Mouse (Mus musculus): ENCODE measurements around the gene Bpifb1.
A peak's percentile ranks its signal among the peaks of the same experiment; 100 is the strongest.
"Not testable (repeated sequence)": the region's sequence is repeated elsewhere in the genome, so short reads cannot be mapped to it uniquely, and the experiment has no call there.

Gene Bpifb1

GRCm38 (mm10) chr2:154190546-154191258 lies at the start of gene Bpifb1:
TSS of gene Bpifb1 (plus strand) at chr2:154190818.
- no peak for DNase-seq (ENCODE audit: low spot score)

DNA sequence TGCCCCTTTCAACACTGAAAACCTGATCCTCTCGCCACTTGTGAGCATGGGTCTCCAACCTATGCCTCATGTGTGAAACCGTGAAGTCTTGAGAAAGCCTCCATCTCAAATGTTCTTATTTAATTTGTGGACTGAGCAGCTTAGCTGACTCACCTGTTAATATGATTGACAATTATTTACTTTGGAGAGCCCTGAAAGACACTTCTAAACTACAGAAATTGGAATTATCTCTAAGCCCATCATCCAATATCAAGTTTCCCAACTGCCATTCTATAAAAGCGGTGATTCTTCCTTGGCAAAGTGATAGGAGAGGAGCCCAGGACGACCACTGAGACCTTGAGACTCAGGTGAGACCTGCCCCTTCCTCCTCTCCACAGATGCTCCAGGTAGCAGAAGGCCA lies 48.0 kb upstream of the Bpifb1 start, which contains the start of gene Bpifa1:
TSS of gene Bpifa1 (plus strand) at position 301 of the 400 bp plus-strand sequence.
- no peak for DNase-seq (ENCODE audit: low spot score)

- DNase-seq (ENCODE audit: low spot score): no peak
Measured at GRCm38 (mm10) chr2:154143735-154144134, 46.9 kb upstream of the Bpifb1 start.

DNA sequence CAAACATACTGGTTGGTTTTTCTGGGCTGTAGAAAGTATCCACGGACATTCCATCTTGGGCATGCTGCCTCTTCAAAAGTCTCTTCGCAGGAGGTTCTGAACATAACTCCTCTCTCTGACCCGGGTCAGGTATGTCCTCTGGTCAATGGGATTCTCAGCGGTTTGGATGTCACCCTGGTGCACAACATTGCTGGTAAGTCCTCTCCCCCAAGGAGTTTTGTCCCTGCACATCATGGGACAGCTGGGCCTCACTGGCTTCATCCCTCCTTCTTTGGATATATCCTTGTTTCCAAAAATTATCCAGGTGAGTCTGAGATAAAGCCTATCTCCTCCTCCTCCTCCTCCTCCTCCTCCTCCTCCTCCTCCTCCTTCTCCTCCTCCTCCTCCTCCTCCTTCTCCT lies 43.1 kb upstream of the Bpifb1 start:
- DNase-seq (ENCODE audit: low spot score): no peak

DNA sequence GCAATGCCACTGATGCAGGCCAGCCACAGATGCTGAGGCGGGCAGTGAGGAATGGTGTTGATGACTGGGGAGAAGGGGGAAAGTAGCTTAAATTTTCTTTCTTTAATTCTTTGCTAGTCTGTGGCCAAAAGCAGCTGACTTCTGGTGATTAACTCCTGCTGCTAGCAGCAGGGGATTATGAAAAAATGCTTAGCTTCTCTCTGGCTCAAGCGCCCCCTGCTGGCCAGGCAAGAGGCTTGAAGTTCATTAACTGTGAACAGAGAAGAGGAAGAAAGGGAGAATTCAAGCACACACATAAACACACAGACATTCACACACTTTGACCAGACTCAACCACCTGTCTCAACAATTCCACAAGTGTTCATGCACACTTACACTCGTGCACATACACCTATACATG lies 32.2 kb upstream of the Bpifb1 start:
- DNase-seq (ENCODE audit: low spot score): no peak

DNA sequence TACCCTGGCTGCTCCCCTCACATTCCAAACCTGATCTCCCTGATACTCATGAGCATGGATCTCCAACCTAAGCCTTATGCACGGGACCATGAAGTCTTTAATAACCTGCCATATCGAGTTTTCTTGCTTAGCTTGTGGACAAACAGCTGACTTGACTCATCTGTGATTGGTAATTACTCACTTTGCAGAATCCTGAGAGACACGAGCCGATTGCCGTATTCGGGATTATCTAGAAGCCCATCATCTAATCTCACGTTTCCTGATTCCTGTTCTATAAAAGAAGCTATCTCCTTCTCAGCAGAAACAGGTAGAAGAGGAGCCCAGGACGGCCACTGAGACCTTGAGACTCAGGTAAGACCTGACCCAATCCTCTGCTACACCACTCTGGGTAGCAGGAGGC lies 28.3 kb upstream of the Bpifb1 start, which contains the start of gene Bpifa5:
TSS of gene Bpifa5 (plus strand) at position 301 of the 400 bp plus-strand sequence.
- DNase-seq (ENCODE audit: low spot score): no peak

- no peak for DNase-seq (ENCODE audit: low spot score)
Measured at GRCm38 (mm10) chr2:154163306-154163705, 27.3 kb upstream of the Bpifb1 start.

DNA sequence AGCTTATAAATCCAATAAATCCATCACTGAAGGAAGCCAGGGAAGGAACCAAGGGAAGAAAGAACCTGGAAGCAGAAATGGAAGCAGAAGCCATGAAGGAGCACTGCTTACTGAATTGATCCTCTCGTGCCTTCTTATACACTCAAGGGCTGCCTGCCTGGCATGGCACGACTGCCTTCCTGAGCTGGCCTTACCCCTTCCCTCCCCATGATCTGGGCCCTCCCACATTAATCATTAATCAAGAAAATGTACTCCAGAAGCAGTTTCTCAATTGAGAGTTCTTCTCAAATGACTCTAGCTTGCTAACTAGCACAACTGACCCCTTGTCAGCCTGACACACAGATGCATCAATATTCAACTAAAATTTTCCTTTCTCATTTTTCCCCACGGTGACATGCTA lies 21.4 kb upstream of the Bpifb1 start:
- no peak for DNase-seq (ENCODE audit: low spot score)

- no peak for DNase-seq (ENCODE audit: low spot score)
Measured at GRCm38 (mm10) chr2:154171621-154172020, 19.0 kb upstream of the Bpifb1 start.

GRCm38 (mm10) chr2:154173313-154173712 lies 17.3 kb upstream of the Bpifb1 start:
- no peak for DNase-seq (ENCODE audit: low spot score)

DNA sequence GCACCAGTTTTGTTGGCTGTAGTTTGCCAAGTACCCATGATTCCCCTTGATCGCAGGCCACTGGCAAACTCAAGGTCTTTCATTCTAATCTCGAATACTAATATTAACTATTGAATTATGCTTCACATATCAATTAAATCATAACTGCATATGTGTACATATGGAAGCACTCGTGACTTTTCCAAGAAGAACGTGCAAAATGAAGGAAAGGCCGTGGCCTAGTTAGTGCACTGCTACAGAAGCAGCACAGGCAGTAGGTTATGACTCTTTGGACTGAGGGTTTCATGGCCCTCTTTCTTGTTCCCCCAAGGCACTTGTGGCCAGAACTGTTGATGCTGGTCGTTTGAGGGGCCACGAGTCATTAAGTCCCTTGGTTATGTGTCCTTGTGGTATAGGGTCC lies 8.7 kb upstream of the Bpifb1 start:
- DNase-seq (ENCODE audit: low spot score): not testable (repeated sequence)

- DNase-seq (ENCODE audit: low spot score): not testable (repeated sequence)
Measured at GRCm38 (mm10) chr2:154183061-154183460, 7.6 kb upstream of the Bpifb1 start.

DNA sequence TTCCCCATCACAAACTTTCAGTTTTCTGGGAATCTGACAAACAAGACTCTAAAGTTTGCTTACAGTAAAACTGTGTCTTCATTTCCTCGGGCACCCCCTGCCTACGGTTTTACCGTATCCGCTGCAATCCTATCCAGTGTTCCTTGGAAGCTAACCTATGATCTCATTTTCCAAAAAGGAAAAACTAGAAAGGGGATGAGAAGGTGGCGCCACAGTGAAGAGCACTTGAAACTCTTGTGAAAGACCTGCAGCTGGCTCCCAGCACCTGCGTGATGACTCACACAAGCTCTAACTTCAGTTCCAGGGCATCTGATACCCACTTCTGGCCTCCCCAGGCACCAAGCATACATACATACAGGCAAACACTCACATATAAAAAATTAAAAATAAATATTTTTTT lies 5.3 kb upstream of the Bpifb1 start:
- no peak for DNase-seq (ENCODE audit: low spot score)

GRCm38 (mm10) chr2:154185748-154186147 lies 4.9 kb upstream of the Bpifb1 start:
- DNase-seq (ENCODE audit: low spot score): no peak

- no peak for DNase-seq (ENCODE audit: low spot score)
Measured at GRCm38 (mm10) chr2:154187468-154187867, 3.1 kb upstream of the Bpifb1 start.

- DNase-seq (ENCODE audit: low spot score): no peak
Measured at GRCm38 (mm10) chr2:154189877-154190434, 662 bp upstream of the Bpifb1 start.

GRCm38 (mm10) chr2:154192141-154192540 lies 1.5 kb downstream of the Bpifb1 start:
- no peak for DNase-seq (ENCODE audit: low spot score)

GRCm38 (mm10) chr2:154193071-154193470 lies 2.5 kb downstream of the Bpifb1 start:
- no peak for DNase-seq (ENCODE audit: low spot score)

DNA sequence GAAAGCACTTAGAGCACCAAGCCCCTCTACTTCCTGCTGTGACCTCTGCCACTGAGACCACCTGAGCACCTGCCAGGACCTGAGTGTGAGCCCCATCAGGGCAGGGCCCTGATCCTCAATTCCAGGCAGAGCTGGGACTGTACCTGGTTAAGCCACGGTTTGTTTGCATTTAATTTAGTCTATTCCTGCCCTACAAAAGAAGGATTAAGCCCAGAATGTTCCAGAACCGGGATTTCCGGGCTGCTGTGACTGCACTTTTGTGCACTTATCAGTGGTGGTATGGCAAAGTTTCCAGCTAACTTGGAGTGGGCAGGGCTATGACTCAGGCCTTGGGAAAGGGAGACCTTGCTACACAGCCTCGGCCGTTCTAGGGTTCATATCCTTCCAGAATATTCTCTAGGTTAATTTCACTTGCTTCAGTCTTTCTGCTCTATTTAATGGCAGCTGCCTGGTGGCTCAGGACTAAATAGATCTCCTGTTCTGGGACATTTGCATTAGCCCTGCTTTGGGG lies 3.4 kb downstream of the Bpifb1 start:
- no peak for DNase-seq (ENCODE audit: low spot score)

DNA sequence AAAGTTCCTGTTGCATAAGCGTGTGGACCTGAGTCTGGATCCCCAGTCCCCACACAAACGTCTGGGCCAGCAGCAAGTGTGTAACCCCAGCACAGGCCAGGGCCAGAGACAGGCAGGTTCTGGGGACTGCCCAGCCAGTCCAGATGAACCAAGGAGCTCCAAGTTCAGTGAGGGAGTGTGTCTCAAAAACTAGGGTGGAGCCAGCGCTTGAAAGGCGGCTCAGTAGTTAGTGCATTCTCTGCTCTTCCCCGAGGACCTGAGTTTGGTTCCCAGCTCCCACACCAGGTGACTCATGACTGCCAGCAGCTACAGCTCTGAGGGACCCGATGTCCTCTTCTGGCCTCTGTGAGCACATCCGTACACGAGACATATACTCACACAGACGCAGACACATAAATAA lies 6.4 kb downstream of the Bpifb1 start:
- DNase-seq (ENCODE audit: low spot score): no peak

- DNase-seq (ENCODE audit: low spot score): no peak
Measured at GRCm38 (mm10) chr2:154204630-154205029, 14.0 kb downstream of the Bpifb1 start.

GRCm38 (mm10) chr2:154206908-154207307 lies 16.3 kb downstream of the Bpifb1 start:
- DNase-seq (ENCODE audit: low spot score): peak; percentile 29

GRCm38 (mm10) chr2:154209112-154209511 lies 18.5 kb downstream of the Bpifb1 start:
- DNase-seq (ENCODE audit: low spot score): no peak

- DNase-seq (ENCODE audit: low spot score): no peak
Measured at GRCm38 (mm10) chr2:154211121-154211520, 20.5 kb downstream of the Bpifb1 start.

All from testis, postnatal 14 days (tissue).